ENCODE assay signal across 11 mouse cellular contexts in the genomic region with DNA sequence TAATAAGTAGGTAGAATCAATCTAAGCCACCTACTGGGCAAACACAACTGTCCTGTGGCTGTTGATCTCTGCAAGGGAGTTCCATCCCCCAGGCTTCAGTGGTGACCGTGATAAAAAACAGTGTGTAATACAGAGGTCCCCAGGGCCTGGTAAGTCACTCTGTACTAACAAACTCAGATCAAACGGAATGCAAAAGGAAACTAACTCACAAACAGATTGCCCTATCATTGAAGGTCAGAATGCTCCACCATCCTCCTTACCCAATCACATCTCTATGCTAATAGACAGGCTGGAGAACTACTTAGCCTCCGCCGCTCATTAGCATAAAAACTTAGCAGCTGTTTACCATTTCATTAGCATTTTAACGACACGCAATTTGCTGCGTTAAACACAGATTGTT.
DNase-seq lines count a peak whose midpoint lies in the region; ATAC-seq and TF ChIP-seq lines count a peak whose summit lies in the region.
"Had no signal": no experiment of that assay in that cellular context is flagged by ENCODE, and none has a peak within 500 bp of the region (broad histone marks: within the 10 kb centered on the region; RNA-seq: fewer than 3 reads in every experiment).

No protein-coding gene starts in this region.

- H3K9me3 ChIP-seq in heart, embryonic 12.5 days (replicated peaks), result no peaks in the 10 kb centered on the region
- H3K9me3 ChIP-seq in ES-E14 (ENCODE audit: control insufficient read depth, insufficient read depth, low read depth, low read length), result no peaks in the 10 kb centered on the region
- H3K9me3 ChIP-seq in forebrain, postnatal 0 days (ENCODE audit: low read length), result no peaks in the 10 kb centered on the region
- no peaks in the 10 kb centered on the region for H3K9me3 ChIP-seq in liver, embryonic 15.5 days (replicated peaks)

- H3K4me1 ChIP-seq in heart, embryonic 12.5 days (replicated peaks), result 0 out of 2 replicates have a peak, but pooled peaks cover 2% of the 10 kb centered on the region
- H3K4me1 ChIP-seq in ES-E14 (ENCODE audit: control insufficient read depth in 2 of 2, insufficient read depth in 2 of 2, low read length in 2 of 2, poor library complexity in 1 of 2), result peaks cover 0 to 3% of the 10 kb centered on the region in 2 experiments; a peak in 1 of 4 replicates
- H3K4me1 ChIP-seq in forebrain, postnatal 0 days (ENCODE audit: insufficient read depth), result no peaks in the 10 kb centered on the region
- peaks cover 47% of the 10 kb centered on the region for H3K4me1 ChIP-seq in liver, embryonic 15.5 days (replicated peaks)

- no peak overlapping the region for H3K9ac ChIP-seq in heart, embryonic 12.5 days
- no peak overlapping the region for H3K9ac ChIP-seq in ES-E14 (ENCODE audit: insufficient read depth, low read depth, low read length, poor library complexity, severe bottlenecking)
- no peak overlapping the region for H3K9ac ChIP-seq in forebrain, postnatal 0 days
- no peak overlapping the region for H3K9ac ChIP-seq in liver, embryonic 15.5 days

- TF ChIP-seq CTCF in forebrain, postnatal 0 days (IDR thresholded peaks at IDR 0.05; ENCODE audit: low read depth), result no peak

- in situ Hi-C loops in ES-E14 (cut with MboI; ENCODE audit: low sequenced_read_pairs in 2 of 2, unreplicated experiment in 2 of 2), result no loop called here

- 3% methylated on average over 7 of the region's 7 CpGs for WGBS in heart, embryonic 12.5 days
- WGBS in forebrain, postnatal 0 days, result 7% methylated on average over 7 of the region's 7 CpGs
- 23% methylated on average over 7 of the region's 7 CpGs for WGBS in liver, embryonic 15.5 days (ENCODE audit: insufficient replicate concordance)

- H3K27ac ChIP-seq in heart, embryonic 12.5 days (ENCODE audit: poor library complexity, severe bottlenecking), result no peak overlapping the region
- H3K27ac ChIP-seq in ES-E14 (ENCODE audit: insufficient read depth, low read depth, low read length, poor library complexity, severe bottlenecking), result no peak overlapping the region
- no peak overlapping the region for H3K27ac ChIP-seq in forebrain, postnatal 0 days (ENCODE audit: low read depth, low read length)
- peak overlapping the region; percentile 34; the same call in 1 of the 2 replicates for H3K27ac ChIP-seq in liver, embryonic 15.5 days (replicated peaks)

- peak overlapping the region; percentile 57 for H3K4me2 ChIP-seq in heart, embryonic 12.5 days
- H3K4me2 ChIP-seq in forebrain, postnatal 0 days (ENCODE audit: low read depth), result peak overlapping the region; percentile 19; the same call in 1 of the 2 replicates
- peak overlapping the region; percentile 46 for H3K4me2 ChIP-seq in liver, embryonic 15.5 days

- H3K36me3 ChIP-seq in heart, embryonic 12.5 days, result no peaks in the 10 kb centered on the region
- H3K36me3 ChIP-seq in ES-E14 (ENCODE audit: control insufficient read depth, insufficient read depth, low read length, poor library complexity, severe bottlenecking), result no peaks in the 10 kb centered on the region
- no peaks in the 10 kb centered on the region for H3K36me3 ChIP-seq in forebrain, postnatal 0 days (ENCODE audit: insufficient read depth)
- H3K36me3 ChIP-seq in liver, embryonic 15.5 days (replicated peaks), result no peaks in the 10 kb centered on the region

- no peaks in the 10 kb centered on the region for H3K27me3 ChIP-seq in heart, embryonic 12.5 days (replicated peaks)
- no peaks in the 10 kb centered on the region for H3K27me3 ChIP-seq in forebrain, postnatal 0 days (ENCODE audit: insufficient read depth, low read length)
- no peaks in the 10 kb centered on the region for H3K27me3 ChIP-seq in liver, embryonic 15.5 days

- ATAC-seq in heart, embryonic 12.5 days (ENCODE audit: insufficient number of reproducible peaks, low FRiP score), result no peak
- ATAC-seq in forebrain, postnatal 0 days, result peak; percentile 38; the same call in 1 of the 2 replicates
- ATAC-seq in liver, embryonic 15.5 days (ENCODE audit: insufficient read depth), result peak; percentile 45

- H3K4me3 ChIP-seq in heart, embryonic 12.5 days, result peak overlapping the region; percentile 27; the same call in 1 of the 2 replicates
- no peak overlapping the region for H3K4me3 ChIP-seq in ES-E14 (ENCODE audit: insufficient read depth in 1 of 2, low read depth in 1 of 2, low read length in 2 of 2, poor library complexity in 1 of 2, severe bottlenecking in 1 of 2)
- no peak overlapping the region for H3K4me3 ChIP-seq in forebrain, postnatal 0 days (ENCODE audit: low read depth, low read length)
- peak overlapping the region; percentile 15; the same call in 1 of the 2 replicates for H3K4me3 ChIP-seq in liver, embryonic 15.5 days (replicated peaks)

- DNase-seq in heart, adult 8-10 months (ENCODE audit: low spot score), result no peak
- DNase-seq in ES-E14 (ENCODE audit: low read depth, low spot score), result peak; percentile 44
- DNase-seq in forebrain, postnatal 0 days, result no peak
- no peak for DNase-seq in thymus, adult 18-20 months
- DNase-seq in adrenal gland, adult 8-10 months, result no peak
- DNase-seq in cerebellum, postnatal 25 days, result no peak
- DNase-seq: B cell, adult 2 months; left cerebral cortex, postnatal 4 days; right cerebral cortex, postnatal 4 days had no signal

TF ChIP-seq in ES-E14, 5 proteins besides CTCF, POLR2A, EP300 and RAD21:
- TF ChIP-seq CHD2 (IDR thresholded peaks at IDR 0.05; ENCODE audit: low read depth, low read length) (no peak), HCFC1 (IDR thresholded peaks at IDR 0.05; ENCODE audit: borderline replicate concordance, insufficient read depth, low read length) (no peak)

Comparison
In these comparisons a context has a peak if more than half of its experiments do, and no peak if none do; other contexts are left out.
1. H3K4me3 ChIP-seq: peak in heart, embryonic 12.5 days (single experiment) and liver, embryonic 15.5 days (single experiment); none in ES-E14 (0 of 2) and forebrain, postnatal 0 days (single experiment).
2. Peak in every context shown above with its lines, with median percentiles within 50 percentile points of each other: H3K4me2 ChIP-seq.